Mouse (Mus musculus) kidney, postnatal 36 days (tissue): ENCODE measurements around the gene Satb2.
A peak's percentile ranks its signal among the peaks of the same experiment; 100 is the strongest.

ENCODE experiments used
- DNase-seq, 2 experiments: peaks; one replicate each; pipeline ENCODE4 v3.0.0; 2021 to 2022; ENCODE audit warnings: mixed read lengths in 2 of 2

Gene Satb2

GRCm38 (mm10) chr1:56978151-56978700 is at the start of gene Satb2:
Gene Satb2, minus strand, starts transcription at chr1:56978650.
- DNase-seq: peak in 1 of 2 experiments; percentile 20

GRCm38 (mm10) chr1:57018941-57019340 is 40.5 kb upstream of the Satb2 start:
- DNase-seq: peak; percentile 24 to 65

- DNase-seq: no peak
Observed at GRCm38 (mm10) chr1:57013856-57014255, 35.4 kb upstream of the Satb2 start.

DNA sequence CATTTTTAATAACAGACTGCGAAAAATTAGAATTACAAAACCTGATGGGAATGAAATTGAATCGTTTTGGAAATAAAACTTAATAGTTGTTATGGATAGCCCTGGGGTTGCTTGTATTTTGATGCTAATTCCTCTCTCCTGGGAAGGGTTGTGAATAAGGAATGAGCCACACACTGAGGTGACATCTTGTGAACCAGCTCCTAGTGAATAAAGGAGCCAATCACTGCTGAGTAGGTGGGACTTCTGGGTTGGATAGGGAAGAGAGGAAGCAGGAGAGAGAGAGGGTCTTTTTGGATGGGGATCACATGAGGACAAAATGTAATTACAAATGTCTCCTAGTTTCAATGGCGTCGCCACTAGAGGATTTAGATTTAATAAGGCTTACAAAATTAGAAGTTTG is 30.7 kb upstream of the Satb2 start:
- no peak for DNase-seq

GRCm38 (mm10) chr1:56995041-56995440 is 16.6 kb upstream of the Satb2 start:
- DNase-seq: no peak

DNA sequence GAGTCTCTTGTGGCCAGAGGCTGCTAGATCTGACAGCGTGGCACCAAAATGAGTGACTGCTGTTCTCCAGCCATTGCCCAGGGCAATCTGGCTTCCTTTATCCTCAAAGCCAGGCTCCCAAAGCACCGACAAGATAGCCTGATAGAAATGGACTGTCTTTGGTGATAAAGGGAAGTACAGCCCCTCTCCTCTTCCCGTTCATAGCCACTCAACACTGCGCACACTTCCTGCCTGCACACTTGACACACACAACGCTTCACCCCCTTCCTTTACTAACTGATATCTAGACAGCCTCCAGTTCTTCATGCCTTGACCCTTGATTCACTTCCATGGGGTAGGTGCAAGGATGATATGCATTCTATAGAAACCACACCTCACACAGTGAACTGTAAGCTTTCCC is 13.9 kb upstream of the Satb2 start:
- DNase-seq: no peak

- DNase-seq: peak; percentile 49 to 79
Observed at GRCm38 (mm10) chr1:56991613-56992012, 13.2 kb upstream of the Satb2 start.

DNA sequence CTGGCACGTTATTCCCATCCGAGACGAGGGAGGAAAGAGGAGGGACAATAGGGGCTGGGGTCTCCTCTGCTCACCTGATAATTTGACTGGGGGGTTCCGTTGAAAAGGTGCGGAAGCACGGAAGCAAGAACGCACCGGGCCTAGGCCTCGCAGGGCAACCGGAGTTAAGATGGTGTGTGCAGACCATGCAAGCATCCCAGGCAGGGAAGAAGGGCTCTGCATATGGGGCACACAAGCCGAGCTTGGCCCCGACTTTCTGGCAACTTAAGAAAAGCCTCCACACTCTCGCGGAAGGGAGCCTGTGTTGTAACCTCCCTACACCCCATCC is 6.0 kb upstream of the Satb2 start:
- DNase-seq: no peak

GRCm38 (mm10) chr1:56983771-56984482 is 5.5 kb upstream of the Satb2 start:
- DNase-seq: no peak

- DNase-seq: peak in 1 of 2 experiments; percentile 39
Observed at GRCm38 (mm10) chr1:56983100-56983590, 4.7 kb upstream of the Satb2 start.

DNA sequence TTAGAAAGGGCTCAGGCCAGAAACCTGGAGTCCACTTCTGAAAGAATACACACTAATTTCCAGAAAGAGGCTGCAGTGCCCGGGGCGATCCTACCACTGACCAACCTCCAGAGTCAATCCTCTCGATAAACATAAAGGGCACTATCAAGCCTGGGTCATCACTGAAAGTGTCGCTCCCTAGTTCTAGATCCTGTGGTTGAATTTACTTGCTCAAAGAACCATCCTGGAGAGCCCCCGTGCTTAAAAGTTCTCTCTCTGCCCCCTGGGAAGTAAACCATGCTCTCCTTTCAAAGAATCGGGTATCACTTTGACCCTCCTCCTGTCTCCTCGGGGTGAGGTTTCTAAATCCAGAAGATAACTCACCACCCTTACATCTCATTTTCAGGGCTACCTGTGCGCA is 4.2 kb upstream of the Satb2 start:
- DNase-seq: no peak

DNA sequence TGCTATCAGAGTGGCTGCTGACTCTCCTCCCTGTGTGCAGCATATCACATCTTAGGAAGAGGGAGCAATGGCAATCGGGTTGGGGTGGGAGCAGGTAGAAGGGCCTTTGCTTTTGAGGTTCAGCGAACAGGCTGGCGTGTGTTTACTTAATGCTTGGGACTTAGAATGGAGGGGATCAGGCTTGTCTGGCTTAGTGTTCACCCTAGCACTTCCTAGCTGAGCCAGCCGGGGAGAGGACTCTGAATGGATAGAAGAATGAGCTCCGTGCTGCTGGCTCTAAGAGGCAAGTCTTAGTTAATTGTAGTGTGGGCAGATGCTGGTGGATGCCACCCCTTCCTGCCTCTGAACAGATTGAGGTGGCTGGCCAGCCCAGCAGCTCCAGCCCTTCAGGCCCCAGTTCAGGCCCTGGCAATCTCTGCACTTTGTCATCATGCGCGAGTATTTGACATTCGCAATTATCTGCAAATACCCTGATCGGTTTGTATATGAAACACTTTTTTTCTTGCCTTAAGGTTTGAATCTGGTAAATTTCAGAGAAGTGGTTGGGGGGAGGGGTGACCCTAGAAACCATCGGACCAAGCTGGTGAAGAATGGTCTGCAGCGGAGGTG is 3.6 kb upstream of the Satb2 start:
- DNase-seq: no peak

DNA sequence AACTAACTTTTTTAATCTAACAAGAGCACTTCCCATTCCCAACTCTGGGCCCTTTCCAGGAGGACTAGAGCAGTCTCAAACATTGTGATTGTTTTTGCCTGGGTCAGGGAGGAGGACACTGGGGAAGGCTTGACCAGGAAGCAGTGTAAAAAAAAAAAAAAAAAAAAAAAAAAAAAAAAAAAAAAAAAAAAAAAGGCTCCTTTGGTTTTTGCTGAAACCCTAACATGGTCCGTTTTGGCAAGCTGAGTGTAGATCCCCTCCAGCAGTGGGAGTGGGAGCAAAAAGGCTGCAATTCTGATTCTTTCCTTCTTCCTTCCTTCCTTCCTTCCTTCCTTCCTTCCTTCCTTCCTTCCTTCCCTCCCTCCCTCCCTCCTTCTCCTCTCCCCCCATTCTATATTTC is 3.1 kb upstream of the Satb2 start:
- DNase-seq: no peak

GRCm38 (mm10) chr1:56980631-56981275 is 2.3 kb upstream of the Satb2 start:
- DNase-seq: peak in 1 of 2 experiments; percentile 16

- DNase-seq: no peak
Observed at GRCm38 (mm10) chr1:56979531-56980395, 1.3 kb upstream of the Satb2 start.

GRCm38 (mm10) chr1:56977201-56978100 is 999 bp downstream of the Satb2 start:
- peak; percentile 75 to 90 for DNase-seq

GRCm38 (mm10) chr1:56976825-56977104 is 1.7 kb downstream of the Satb2 start:
- DNase-seq: no peak

GRCm38 (mm10) chr1:56976044-56976824 is 2.2 kb downstream of the Satb2 start:
- DNase-seq: peak in 1 of 2 experiments; percentile 20

GRCm38 (mm10) chr1:56975546-56975945 is 2.9 kb downstream of the Satb2 start:
- peak in 1 of 2 experiments; percentile 30 for DNase-seq

DNA sequence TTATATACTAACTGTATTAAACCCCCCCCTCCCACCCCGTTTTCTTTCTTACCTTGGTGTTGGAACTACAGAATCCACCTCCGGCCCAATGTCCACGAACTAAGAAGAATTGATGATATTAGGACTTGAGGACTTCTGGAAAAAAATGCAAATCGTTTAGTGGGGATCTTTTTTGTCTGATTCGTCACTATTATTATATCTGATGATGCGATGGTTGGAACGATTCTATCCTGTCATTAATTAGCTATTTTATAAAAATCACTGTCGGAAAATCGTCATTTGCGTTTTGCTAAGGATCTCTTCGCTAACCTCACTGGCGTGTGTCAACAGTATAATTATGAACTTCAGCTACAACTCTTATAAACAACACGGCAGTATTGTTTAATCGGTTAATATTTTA is 4.3 kb downstream of the Satb2 start:
- no peak for DNase-seq

GRCm38 (mm10) chr1:56973593-56973950 is 4.9 kb downstream of the Satb2 start:
- no peak for DNase-seq
